Mouse (Mus musculus): ENCODE results near the gene Cfap73.

Cfap73 gene

DNA sequence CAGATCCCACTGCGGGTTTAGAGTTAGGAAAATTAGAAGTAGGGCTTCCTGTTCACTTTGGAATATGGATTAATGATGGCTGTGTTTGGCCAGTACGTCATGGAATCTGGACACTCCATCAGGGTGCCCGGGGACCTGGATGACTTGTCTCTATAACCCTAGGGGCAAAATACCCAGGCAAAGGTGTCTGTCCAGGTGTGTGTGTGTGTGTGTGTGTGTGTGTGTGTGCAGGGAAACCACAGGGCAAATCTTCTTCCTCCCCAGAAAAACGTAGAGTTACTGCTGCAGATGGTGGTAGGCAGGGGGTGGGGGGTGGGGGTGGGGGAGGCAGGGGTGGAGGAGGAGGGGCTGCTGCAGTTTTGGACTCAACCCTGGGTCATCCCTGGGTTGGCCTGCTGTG is 13.3 kb upstream of the Cfap73 start:
- DNase-seq = no peak

GRCm38 (mm10) chr5:120645851-120646250 is 11.8 kb upstream of the Cfap73 start:
- DNase-seq = no peak

- DNase-seq = no peak
These were observed 10.2 kb upstream of the Cfap73 start for GRCm38 (mm10) chr5:120644227-120644626.

DNA sequence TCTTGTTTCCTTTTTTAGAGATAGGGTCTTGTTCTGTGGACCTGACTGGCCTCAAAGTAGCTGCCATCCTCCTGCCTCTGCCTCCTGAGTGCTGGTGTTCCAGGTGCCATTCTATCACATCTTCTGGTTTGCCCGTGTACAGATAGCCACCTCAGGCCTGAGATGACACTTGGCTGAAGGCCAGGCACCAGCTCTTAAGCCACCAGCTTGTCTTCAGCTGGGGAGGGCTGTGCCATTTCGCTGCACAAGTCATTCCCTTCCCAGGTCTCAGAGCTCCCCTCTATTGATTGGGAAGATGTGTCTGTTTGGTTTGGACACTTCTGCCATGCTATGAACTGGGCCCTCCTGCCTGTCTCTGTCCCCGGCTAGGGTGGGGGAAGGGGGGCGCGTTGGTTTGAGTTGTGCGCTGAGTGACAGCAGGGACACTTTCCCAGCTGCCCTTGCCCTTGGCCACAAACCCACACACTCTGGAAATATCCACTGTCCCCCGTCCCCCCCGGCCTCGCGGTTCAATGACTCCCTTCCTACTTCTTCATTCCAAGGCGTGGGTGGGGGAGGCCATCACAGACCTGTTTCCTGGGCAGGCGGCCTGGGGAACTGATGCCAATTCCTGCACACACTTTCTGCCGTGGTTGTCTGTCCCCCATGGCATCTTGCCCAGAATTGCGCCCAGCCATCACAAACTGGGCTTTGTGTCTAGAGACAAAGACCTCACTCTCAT is 9.5 kb upstream of the Cfap73 start:
- DNase-seq = peak; percentile 17

- no peak for DNase-seq
These were observed 6.1 kb upstream of the Cfap73 start for GRCm38 (mm10) chr5:120640094-120640493.

DNA sequence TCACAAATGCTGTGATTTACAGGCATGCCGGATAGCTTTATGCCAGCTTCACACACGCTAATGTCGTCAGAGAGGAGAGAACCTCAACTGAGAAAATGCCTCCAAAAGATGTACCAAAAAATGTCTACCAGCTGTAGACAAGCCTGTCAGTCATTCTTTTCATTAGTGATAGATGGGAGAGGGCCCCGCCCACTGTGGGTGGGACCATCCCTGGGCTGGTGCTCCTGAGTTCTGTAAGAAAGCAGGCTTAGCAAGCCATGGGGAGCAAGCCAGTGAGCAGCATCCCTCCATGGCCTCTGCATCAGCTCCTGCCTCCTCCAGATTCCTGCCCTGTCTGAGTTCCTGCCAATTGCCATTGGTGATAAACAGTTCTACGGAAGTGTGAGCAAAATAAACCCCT is 1.6 kb upstream of the Cfap73 start:
- no peak for DNase-seq

DNA sequence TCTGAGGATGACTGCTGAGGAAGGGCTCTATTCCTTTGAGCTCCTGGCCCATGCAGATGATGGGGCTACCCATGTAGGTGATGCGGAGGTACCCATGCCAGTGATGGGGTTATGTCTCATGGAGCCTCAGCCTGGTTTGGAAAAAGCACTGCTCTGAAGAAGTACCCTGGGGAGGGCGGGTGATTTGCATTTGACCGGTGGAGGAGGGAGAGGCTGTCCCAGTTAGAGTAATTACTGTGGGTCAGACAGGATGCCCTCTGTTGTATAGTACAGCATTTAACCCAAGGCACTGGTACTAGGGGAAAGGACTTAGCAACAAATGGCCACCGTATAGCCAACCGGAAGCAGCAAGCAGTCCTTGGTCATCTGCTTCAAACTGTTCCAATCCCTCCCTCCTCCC is 825 bp upstream of the Cfap73 start:
- DNase-seq = no peak

- no peak for DNase-seq
These were observed 2.1 kb downstream of the Cfap73 start for GRCm38 (mm10) chr5:120631892-120632291.

- no peak for DNase-seq
These were observed 2.9 kb downstream of the Cfap73 start for GRCm38 (mm10) chr5:120631128-120631527.

DNA sequence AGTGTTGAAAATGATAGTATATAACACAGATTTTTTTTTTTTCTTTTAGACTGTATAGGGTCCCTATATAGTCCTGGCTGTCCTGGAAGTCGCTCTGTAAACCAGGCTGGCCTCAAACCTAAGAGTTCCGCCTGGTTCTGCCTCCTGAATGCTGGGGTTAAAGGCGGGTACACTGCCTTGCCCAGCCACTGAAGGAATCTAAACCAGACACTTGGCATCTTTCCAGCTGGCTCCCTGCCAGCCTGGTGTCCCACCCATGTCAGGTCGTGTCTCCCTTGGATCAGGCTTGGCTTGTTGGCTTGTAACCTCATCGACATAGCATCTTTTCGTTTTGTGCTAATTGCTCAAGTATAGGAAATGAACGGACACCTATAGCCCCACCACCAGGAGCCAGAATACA is 5.4 kb downstream of the Cfap73 start:
- no peak for DNase-seq

GRCm38 (mm10) chr5:120627515-120628300 is 6.3 kb downstream of the Cfap73 start:
- no peak for DNase-seq

DNA sequence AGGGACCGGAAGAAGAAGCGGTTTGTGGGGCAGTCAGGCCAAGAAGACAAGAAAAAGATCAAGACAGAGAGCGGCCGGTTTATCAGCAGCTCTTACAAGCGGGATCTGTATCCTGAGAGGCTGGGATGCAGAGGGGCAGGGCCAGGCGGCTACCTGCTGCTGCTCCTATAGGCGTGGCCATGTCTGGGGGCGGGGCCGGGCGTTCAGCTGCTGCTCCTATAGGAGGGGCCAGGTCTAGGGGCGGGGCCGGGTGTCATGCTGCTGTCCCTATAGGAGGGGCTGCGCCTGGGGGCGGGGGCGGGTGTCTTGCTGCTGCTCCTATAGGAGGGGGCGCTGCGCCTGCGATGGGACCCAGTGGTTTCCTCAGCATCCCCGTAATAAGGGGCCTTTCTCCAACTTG is 7.6 kb downstream of the Cfap73 start:
- peak; percentile 44 for DNase-seq

DNA sequence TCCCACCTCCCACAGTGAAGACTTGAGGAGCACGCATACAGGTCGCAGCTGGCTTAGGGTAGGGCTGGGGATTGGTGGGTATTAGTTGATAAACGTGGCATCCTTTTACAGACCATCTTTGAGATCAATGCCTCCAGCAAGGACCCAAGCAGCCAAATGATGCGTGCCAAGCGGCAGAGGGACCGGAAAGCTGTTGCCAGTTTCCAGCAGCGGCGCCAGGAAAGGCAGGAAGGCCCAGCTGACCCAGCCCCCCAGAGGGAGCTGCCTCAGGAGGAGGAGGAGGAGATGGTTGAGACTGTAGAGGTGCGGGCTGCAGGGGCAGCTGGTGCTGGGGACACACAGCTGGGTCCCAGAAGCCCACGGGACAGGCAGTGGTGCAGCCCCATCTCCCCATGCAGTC is 9.6 kb downstream of the Cfap73 start:
- no peak for DNase-seq

DNA sequence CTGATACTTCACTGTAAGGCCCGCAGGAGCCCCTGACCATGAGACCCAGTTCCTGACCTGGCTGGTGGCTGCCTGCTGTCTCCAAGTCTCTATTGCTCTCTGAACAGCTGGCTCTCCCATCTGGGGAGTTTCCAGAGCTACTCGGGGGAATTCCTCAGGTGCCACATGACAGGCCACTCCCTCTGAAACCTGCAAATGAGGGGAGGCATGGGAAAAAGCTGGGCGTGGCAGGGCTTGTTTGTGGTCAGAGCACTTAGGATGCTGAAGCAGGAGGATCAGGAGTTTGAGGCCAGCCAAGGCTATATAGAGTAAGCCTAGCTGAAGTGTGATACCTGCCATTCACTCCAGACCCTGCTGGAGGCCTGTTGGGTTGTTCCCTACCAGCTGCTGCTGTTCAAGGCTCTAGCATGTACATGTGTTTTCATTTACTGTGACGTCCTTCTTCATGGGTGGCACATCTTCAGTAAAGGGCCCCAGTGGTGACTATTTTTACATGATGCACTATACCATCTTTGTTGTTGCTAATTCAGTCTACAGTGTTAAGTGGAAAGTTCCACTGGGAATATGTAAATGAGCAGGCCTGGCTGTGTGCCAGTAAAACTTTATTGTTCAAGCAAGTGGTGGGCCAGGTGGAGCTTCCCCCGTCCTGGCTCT is 11.7 kb downstream of the Cfap73 start:
- peak; percentile 38 for DNase-seq

DNA sequence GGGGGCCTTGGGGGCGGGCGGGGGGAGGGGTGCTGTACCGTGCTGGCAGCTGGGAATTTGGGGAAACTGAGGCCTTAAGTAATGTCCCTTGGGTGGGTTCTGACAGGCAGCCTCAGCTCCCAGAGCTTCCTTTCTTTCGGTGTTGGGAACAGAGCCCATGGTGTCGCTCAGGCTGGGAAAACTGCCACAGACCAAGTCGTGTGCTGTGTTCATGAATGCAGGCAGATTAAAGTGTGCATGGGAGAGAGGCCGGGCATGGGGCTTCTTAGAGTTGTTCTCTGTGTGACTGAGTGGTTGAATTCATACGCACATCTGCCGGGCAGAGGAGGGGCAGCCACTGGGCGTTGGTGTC is 12.2 kb downstream of the Cfap73 start:
- no peak for DNase-seq

GRCm38 (mm10) chr5:120621078-120621765 is 12.8 kb downstream of the Cfap73 start:
- DNase-seq = no peak

DNA sequence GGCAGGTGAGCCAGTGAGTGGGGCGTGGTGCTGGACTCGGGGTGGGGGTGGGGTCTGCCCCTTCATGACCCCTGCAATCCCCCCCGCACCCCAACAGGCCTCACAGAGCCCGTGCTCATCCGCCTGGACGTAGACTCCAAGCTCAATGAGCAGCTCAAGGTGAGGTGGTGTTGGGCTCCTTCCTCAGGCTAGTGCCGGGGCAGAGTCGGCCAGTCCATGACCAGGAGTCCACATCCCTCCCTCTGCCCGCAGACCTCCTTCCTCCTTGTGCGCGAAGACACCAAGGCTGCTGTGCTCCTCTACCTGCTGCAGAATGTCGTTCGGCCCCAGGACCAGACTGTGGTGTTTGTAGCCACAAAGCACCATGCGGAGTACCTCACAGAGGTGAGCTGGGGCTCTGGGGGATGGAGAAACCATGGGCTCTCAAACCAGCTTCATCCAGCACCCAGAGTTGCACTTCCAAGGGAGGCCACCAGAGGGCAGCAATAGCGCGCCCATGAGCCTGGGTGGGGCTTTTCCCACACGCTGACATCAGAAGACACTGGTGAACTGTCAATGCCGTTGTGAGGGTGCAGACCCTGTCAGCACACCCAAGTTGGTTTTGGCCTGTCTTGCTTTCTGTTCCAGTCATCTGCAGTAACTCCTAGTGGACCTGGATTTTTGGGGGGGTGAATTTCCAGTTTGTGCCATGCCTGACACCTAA is 13.5 kb downstream of the Cfap73 start:
- peak; percentile 81 for DNase-seq

- peak; percentile 53 for DNase-seq
These were observed 14.8 kb downstream of the Cfap73 start for GRCm38 (mm10) chr5:120619201-120619600.

GRCm38 (mm10) chr5:120618778-120619177 is 15.3 kb downstream of the Cfap73 start:
- DNase-seq = no peak

- peak; percentile 34 for DNase-seq
These were observed 18.1 kb downstream of the Cfap73 start for GRCm38 (mm10) chr5:120615903-120616302.

DNA sequence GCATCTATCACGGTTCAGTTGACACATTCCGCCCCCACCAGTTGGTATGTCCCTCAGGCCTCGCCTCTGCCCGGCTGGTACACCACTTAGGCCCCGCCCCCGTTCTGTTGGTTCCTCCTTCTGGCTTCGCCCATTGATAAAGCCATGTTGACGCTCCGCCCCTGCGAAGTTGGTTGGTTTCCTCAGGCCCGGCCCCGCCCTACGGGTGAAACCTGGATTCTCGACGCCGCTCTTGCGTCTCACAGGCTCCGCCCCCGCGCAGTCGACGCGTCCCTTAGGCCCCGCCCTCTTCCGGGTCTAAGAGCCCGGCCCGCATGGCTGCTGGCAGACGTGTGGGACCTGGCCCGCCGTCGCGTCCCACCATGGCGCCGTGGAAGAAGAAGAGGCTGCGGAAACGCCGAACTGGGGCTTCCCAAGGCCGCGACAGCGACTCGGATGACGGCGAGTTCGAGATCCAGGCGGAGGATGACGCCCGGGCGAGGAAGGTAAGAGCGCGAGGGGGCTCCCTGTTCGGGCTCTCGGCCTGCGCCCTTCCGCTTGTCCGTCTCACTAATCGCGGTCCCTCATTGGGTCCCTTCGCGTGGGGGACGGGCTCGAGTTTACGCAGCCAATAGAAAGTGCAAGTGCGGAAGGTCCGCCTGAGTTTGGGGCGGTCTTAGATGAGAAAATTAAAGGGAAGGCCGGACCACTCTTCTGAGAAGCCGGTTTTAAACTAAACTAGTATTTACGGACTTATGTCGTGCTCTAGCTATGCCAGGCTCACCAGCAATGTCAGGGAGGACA is 21.0 kb downstream of the Cfap73 start:
- DNase-seq = peak; percentile 100

DNA sequence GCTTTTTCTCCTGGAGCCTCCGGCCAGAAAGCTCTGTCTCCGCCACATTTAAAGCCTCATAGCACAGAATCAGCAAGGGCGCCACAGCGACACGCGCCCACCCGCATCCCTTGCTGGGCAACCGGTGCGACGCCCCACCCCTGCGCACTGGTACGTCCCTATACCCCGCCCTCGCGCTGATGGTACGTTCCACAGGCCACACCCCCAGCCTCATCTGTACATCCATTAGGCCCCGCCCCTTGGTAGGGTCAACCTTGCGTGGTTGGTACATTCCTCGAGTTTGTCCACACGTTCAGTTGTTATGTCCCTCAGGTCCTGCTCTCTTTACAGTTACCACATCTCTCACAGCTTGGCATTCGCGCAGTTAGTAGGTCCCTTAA is 21.6 kb downstream of the Cfap73 start, which contains the start of the genes Rita1 and Ddx54:
Rita1 (minus strand) TSS at position 148 of the 380 bp plus-strand sequence.
Ddx54 (plus strand) TSS at position 298 of the 380 bp plus-strand sequence.
- DNase-seq = peak; percentile 99
